Mouse (Mus musculus): ENCODE results near the gene 4933415A04Rik.

DNA sequence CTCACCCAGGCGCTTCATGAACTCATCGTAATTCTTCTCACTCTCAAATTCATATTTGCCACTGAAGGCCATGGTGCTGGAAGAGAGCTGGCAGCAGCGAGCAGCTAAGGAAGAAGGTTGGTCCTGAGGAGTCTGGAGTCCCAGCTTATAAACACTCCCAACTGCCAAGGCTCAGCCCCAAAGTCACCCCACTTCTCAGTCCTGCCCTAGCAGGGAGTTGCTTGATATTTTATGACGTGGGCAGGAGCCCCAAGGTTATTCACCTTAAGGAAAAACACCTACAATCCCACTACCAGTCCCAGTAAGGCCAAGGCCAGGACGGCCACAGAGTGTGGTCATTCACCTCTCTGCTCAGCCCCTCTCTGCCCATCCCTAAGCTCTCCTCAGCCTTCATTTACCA lies 14.6 kb downstream of the 4933415A04Rik start, which contains the start of gene Fabp6:
- TF ChIP-seq EP300 (IDR thresholded peaks at IDR 0.05) (no peak), CTCF (IDR thresholded peaks at IDR 0.05) (no peak)

Data from lung, postnatal 0 days (tissue).